Mouse (Mus musculus) spleen, adult 2 months (tissue): ENCODE results near the gene Pou1f1. TPM values are rescaled to one million over a fixed set of nuclear protein-coding genes. Genes with fewer than 3 reads are reported as not detected.

Experiments used
- DNase-seq, 2 experiments: peaks; one replicate each; pipeline versions ENCODE4 v3.0.0 to v3.0.0-alpha.2; 2012 to 2021; ENCODE audit warnings: low spot score in 2 of 2, low read depth in 1 of 2
- H3K27ac ChIP-seq: fragments of 200-500 bp; 2 replicates; pipeline ENCODE4 v1.5.1; 2012; ENCODE audit warnings: low read length, inconsistent platforms; ENCODE audit not compliant: insufficient read depth
- H3K27me3 ChIP-seq: fragments of 200-500 bp; 2 replicates; pipeline ENCODE4 v1.6.1; 2012; ENCODE audit warnings: mild to moderate bottlenecking, moderate library complexity, low read length, inconsistent platforms; ENCODE audit not compliant: control insufficient read depth, insufficient read depth
- H3K36me3 ChIP-seq: fragments of 200-500 bp; 2 replicates; pipeline ENCODE4 v1.6.1; 2012; ENCODE audit warnings: mild to moderate bottlenecking, low read length, inconsistent platforms; ENCODE audit not compliant: control insufficient read depth, insufficient read depth
- H3K4me1 ChIP-seq: fragments of 200-500 bp; 2 replicates; pipeline ENCODE4 v1.6.1; 2011; ENCODE audit warnings: inconsistent platforms; ENCODE audit not compliant: control insufficient read depth, insufficient read depth, insufficient read length
- H3K4me3 ChIP-seq: fragments of 200-500 bp; 2 replicates; pipeline ENCODE4 v1.5.1; 2011; ENCODE audit warnings: mild to moderate bottlenecking, inconsistent platforms; ENCODE audit not compliant: insufficient read depth, insufficient read length; ENCODE audit errors: extremely low read depth
- CTCF ChIP-seq: fragments of 200-500 bp; IDR thresholded peaks from 2 replicates; pipeline ENCODE4 v1.5.1; 2011; ENCODE audit warnings: mild to moderate bottlenecking, inconsistent platforms; ENCODE audit not compliant: insufficient read depth, insufficient read length, insufficient replicate concordance; ENCODE audit errors: extremely low read depth
- POLR2A ChIP-seq: fragments of 200-500 bp; IDR thresholded peaks from 2 replicates; pipeline ENCODE4 v1.6.1; 2011; ENCODE audit warnings: low read depth, low read length, inconsistent platforms
- WGBS: fragments of 180-500 bp; shearing (Covaris S2); methylation state at CpG from one replicate; pipeline ENCODE4 v1.1.7; 2018; 5-methylcytosine and 5-hydroxymethylcytosine counted together
- polyA plus RNA-seq: library from polyadenylated mRNA; depleted of rRNA; stranded (reverse); fragments of >200 nt; gene quantifications from 2 replicates; pipeline ENCODE4 v1.2.3, GENCODE M21; 2012

The Pou1f1 gene
- polyA plus RNA-seq, 1 experiment = not detected

- no peak overlapping the region for H3K4me3 ChIP-seq
- no peaks in the 10 kb centered on the region for H3K27me3 ChIP-seq
- DNase-seq = no peak
- H3K36me3 ChIP-seq = no peaks in the 10 kb centered on the region
- 96% methylated on average over 2 of the region's 2 CpGs for WGBS
- no peak overlapping the region for H3K27ac ChIP-seq
- no peaks in the 10 kb centered on the region for H3K4me1 ChIP-seq
- TF ChIP-seq POLR2A = no peak
- TF ChIP-seq CTCF = no peak
These were observed 5.7 kb downstream of the Pou1f1 start for GRCm38 (mm10) chr16:65526004-65526403.

- no peak for DNase-seq
- TF ChIP-seq CTCF (no peak), POLR2A (no peak)
- Histone ChIP-seq H3K4me1 (no peaks in the 10 kb centered on the region), H3K36me3 (no peaks in the 10 kb centered on the region), H3K4me3 (no peak overlapping the region), H3K27me3 (no peaks in the 10 kb centered on the region), H3K27ac (no peak overlapping the region)
- 87% methylated on average over 5 of the region's 5 CpGs for WGBS
These were observed 6.4 kb downstream of the Pou1f1 start for GRCm38 (mm10) chr16:65526695-65527094.

GRCm38 (mm10) chr16:65529589-65529988, 9.3 kb downstream of the Pou1f1 start:
- TF ChIP-seq POLR2A = no peak
- no peak for TF ChIP-seq CTCF
- H3K27me3 ChIP-seq = no peaks in the 10 kb centered on the region
- H3K4me3 ChIP-seq = no peak overlapping the region
- 70% methylated on average over 5 of the region's 5 CpGs for WGBS
- H3K27ac ChIP-seq = no peak overlapping the region
- DNase-seq = no peak
- H3K4me1 ChIP-seq = no peaks in the 10 kb centered on the region
- H3K36me3 ChIP-seq = no peaks in the 10 kb centered on the region

GRCm38 (mm10) chr16:65531663-65532062, 11.4 kb downstream of the Pou1f1 start:
- Histone ChIP-seq H3K4me3 (no peak overlapping the region), H3K4me1 (no peaks in the 10 kb centered on the region)
- no peak for DNase-seq

GRCm38 (mm10) chr16:65533315-65533999, 13.1 kb downstream of the Pou1f1 start:
- Histone ChIP-seq H3K36me3 (peaks cover 3% of the 10 kb centered on the region), H3K27ac (no peak overlapping the region), H3K27me3 (no peaks in the 10 kb centered on the region), H3K4me1 (no peaks in the 10 kb centered on the region), H3K4me3 (no peak overlapping the region)
- TF ChIP-seq CTCF = peak; percentile 9; the same call in 1 of the 2 replicates
- TF ChIP-seq POLR2A = no peak
- 29% methylated on average over 12 of the region's 12 CpGs for WGBS
- DNase-seq = peak; percentile 7 to 18

More at GRCm38 (mm10) chr16:65531663-65532062, 11.4 kb downstream of the Pou1f1 start:
- TF ChIP-seq POLR2A (no peak), CTCF (no peak)
- no peaks in the 10 kb centered on the region for H3K27me3 ChIP-seq
- 80% methylated on average over 8 of the region's 8 CpGs for WGBS
- H3K27ac ChIP-seq = no peak overlapping the region
- no peaks in the 10 kb centered on the region for H3K36me3 ChIP-seq

GRCm38 (mm10) chr16:65543676-65544293, 23.5 kb downstream of the Pou1f1 start:
- WGBS = 94% methylated on average over 11 of the region's 11 CpGs
- Histone ChIP-seq H3K4me1 (no peaks in the 10 kb centered on the region), H3K27me3 (no peaks in the 10 kb centered on the region), H3K4me3 (no peak overlapping the region), H3K36me3 (peaks cover 27% of the 10 kb centered on the region), H3K27ac (no peak overlapping the region)
- TF ChIP-seq CTCF (no peak), POLR2A (no peak)
- DNase-seq = no peak

GRCm38 (mm10) chr16:65548960-65549359, 28.6 kb downstream of the Pou1f1 start:
- Histone ChIP-seq H3K4me3 (no peak overlapping the region), H3K27ac (no peak overlapping the region), H3K27me3 (no peaks in the 10 kb centered on the region), H3K4me1 (peaks cover 2% of the 10 kb centered on the region; the same call in 1 of the 2 replicates), H3K36me3 (peaks cover 10% of the 10 kb centered on the region)
- TF ChIP-seq CTCF = no peak
- no peak for TF ChIP-seq POLR2A
- no peak for DNase-seq
- WGBS = 23% methylated on average over 7 of the region's 7 CpGs
